Mouse (Mus musculus) hindbrain, embryonic 13.5 days (tissue): ENCODE results near the gene Kansl1. TPM values are rescaled to one million over a fixed set of nuclear protein-coding genes. Genes with fewer than 3 reads are reported as not detected.

Source experiments
- ATAC-seq: fragments of 200-750 bp; cut with Nextera tagmentation; 2 replicates; pipeline ENCODE4 v1.8.0; 2017; ENCODE audit warnings: moderate TSS enrichment; ENCODE audit not compliant: low FRiP score
- H3K27ac ChIP-seq: fragments of 300-500 bp; sonication (generic); 2 replicates; pipeline ENCODE4 v1.5.1; 2015; ENCODE audit warnings: inconsistent platforms, mild to moderate bottlenecking, moderate library complexity
- H3K27me3 ChIP-seq: fragments of 300-500 bp; sonication (generic); 2 replicates; pipeline ENCODE4 v1.6.1; 2015; ENCODE audit warnings: mild to moderate bottlenecking, inconsistent platforms
- H3K36me3 ChIP-seq: fragments of 300-500 bp; sonication (generic); 2 replicates; pipeline ENCODE4 v1.6.1; 2015; ENCODE audit warnings: mild to moderate bottlenecking, inconsistent platforms
- H3K4me1 ChIP-seq: fragments of 300-500 bp; sonication (generic); replicated peaks from 2 replicates; pipeline ENCODE4 v1.6.1; 2015; ENCODE audit warnings: inconsistent platforms
- H3K4me2 ChIP-seq: fragments of 300-500 bp; sonication (generic); 2 replicates; pipeline ENCODE4 v1.6.1; 2015; ENCODE audit warnings: inconsistent platforms, mild to moderate bottlenecking, moderate library complexity
- H3K4me3 ChIP-seq: fragments of 300-500 bp; sonication (generic); 2 replicates; pipeline ENCODE4 v1.5.1; 2015; ENCODE audit warnings: mild to moderate bottlenecking, inconsistent platforms
- H3K9ac ChIP-seq: fragments of 300-500 bp; sonication (generic); 2 replicates; pipeline ENCODE4 v1.6.1; 2015; ENCODE audit warnings: mild to moderate bottlenecking, inconsistent platforms
- H3K9me3 ChIP-seq: fragments of 300-500 bp; sonication (generic); 2 replicates; pipeline ENCODE4 v1.6.1; 2016; ENCODE audit warnings: inconsistent platforms
- WGBS: fragments of 180-500 bp; shearing (Covaris S2); methylation state at CpG from one replicate; pipeline ENCODE4 v1.1.7; 2015; 5-methylcytosine and 5-hydroxymethylcytosine counted together
- polyA plus RNA-seq: library from polyadenylated mRNA; unstranded; fragments of >200 nt; fragmentation: Nextera tagmentation; extraction: Ambion mirVana; gene quantifications from 2 replicates; pipeline ENCODE4 v1.2.1, GENCODE M21; 2015

Gene Kansl1
- polyA plus RNA-seq, 1 experiment from 2014 or later, result 27.9 TPM

DNA sequence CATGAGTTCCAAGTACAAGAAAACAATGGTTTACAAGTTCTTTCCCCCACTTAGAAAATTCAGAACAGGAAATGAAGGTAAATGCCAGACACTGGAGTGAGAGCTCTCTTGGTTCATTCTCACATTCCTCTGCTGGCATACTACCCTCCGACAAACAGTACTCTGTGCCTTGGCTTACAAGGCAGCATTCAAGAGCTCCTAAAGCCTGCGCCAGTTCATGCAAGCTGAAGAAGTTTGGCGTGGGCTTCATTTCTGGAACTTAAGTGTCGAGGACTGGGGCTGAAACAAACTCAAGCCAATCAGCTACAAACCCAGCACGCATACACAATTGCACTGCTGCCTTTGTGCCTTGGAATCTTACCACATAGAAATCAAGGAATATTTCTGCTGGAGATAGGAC is 136.6 kb downstream of the Kansl1 start:
- H3K36me3 ChIP-seq, result peaks cover 88% of the 10 kb centered on the region
- H3K9me3 ChIP-seq, result no peaks in the 10 kb centered on the region
- no peak overlapping the region for H3K4me2 ChIP-seq
- H3K4me3 ChIP-seq, result no peak overlapping the region
- no peaks in the 10 kb centered on the region for H3K27me3 ChIP-seq
- 94% methylated on average over 5 of the region's 5 CpGs for WGBS
- H3K4me1 ChIP-seq, result no peaks in the 10 kb centered on the region
- no peak overlapping the region for H3K9ac ChIP-seq
- H3K27ac ChIP-seq, result 0 out of 2 replicates have a peak overlapping the region, but pooled peaks have one; percentile 0
- ATAC-seq, result no peak

DNA sequence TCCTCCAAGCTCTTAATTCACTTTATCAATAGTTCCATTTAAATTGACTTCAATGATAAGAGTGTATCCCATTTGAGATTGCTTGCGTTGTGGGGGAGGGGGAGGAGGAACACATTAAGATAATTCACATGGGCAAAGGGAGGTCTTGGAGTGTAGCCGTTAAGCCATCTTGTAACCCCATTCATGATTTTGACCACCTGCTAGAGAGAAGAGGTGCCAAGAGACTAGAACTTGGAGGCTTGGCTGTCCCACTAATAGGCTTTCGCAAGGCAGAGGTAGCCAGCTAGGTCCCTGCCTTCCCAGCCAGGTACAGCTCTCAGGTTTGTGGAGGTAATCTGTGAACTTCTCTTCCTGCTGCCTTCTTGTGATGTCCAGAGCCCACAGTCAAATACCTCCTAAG is 137.5 kb downstream of the Kansl1 start:
- Histone ChIP-seq H3K9ac (no peak overlapping the region), H3K36me3 (peaks cover 84% of the 10 kb centered on the region), H3K4me2 (no peak overlapping the region), H3K4me3 (no peak overlapping the region), H3K9me3 (no peaks in the 10 kb centered on the region), H3K27me3 (no peaks in the 10 kb centered on the region), H3K27ac (0 out of 2 replicates have a peak overlapping the region, but pooled peaks have one; percentile 35), H3K4me1 (no peaks in the 10 kb centered on the region)
- 82% methylated on average over 3 of the region's 3 CpGs for WGBS
- ATAC-seq, result no peak

DNA sequence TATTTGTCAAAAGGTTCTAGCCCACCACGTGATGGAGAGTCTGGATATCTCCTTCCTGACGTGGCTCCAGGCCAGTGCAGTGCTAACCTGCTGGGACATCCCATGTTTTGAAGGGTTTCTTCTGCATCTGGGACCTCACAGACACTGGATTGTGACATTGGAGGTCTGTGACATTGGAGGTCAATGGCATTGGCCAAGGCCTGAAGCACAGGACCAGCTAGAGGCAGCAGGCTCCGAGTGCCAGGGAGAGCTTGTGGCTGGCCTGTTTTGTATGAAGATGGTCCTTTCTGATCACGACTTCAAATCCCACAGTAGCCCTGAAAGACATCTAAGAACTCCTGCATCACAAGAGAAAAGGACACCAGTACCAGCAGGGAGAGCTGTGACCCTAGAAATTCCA is 138.5 kb downstream of the Kansl1 start:
- Histone ChIP-seq H3K4me2 (no peak overlapping the region), H3K4me3 (no peak overlapping the region), H3K9ac (no peak overlapping the region), H3K4me1 (no peaks in the 10 kb centered on the region), H3K27me3 (no peaks in the 10 kb centered on the region), H3K9me3 (no peaks in the 10 kb centered on the region), H3K27ac (0 out of 2 replicates have a peak overlapping the region, but pooled peaks have one; percentile 8), H3K36me3 (peaks cover 83% of the 10 kb centered on the region)
- 90% methylated on average over 4 of the region's 4 CpGs for WGBS
- no peak for ATAC-seq

DNA sequence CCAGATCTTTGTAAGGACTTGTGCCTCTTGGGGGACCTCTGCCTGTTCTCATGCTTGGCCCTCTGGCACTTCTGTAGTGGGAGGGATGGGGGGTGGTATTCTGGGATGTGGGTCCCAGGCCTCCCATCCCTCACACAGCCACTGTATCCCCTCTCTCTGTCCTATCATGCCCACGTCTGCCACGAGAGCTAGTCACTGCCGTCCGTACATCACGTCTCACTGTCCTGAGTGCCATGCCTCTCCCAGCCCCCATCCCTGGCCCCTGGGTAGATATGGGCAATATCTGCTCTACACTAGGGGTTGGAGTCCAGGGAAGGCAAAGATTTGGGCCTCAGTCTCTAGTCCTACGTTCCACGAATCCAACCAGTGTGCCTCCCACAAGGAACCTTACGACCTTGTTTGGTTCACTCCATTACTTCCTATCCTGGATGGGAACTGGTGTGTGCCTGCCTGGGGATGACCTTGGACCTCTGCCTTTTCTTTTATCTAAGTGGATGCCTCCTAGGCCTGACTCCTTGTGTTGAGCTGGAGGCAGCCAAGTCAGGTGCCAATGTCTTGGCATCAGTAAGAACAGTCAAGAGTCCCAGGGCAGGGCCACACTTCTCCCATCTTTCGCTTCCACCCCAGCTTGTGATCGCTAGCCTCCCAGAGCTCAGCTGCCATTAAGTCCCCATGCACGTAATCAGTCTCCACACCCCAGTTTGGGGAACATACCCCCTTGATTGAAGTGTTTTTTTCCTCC is 139.3 kb downstream of the Kansl1 start:
- 0 out of 2 replicates have a peak overlapping the region, but pooled peaks have one; percentile 40 for H3K27ac ChIP-seq
- no peak overlapping the region for H3K4me2 ChIP-seq
- H3K4me1 ChIP-seq, result no peaks in the 10 kb centered on the region
- H3K27me3 ChIP-seq, result no peaks in the 10 kb centered on the region
- no peak overlapping the region for H3K4me3 ChIP-seq
- H3K36me3 ChIP-seq, result peaks cover 81% of the 10 kb centered on the region
- no peak for ATAC-seq
- no peak overlapping the region for H3K9ac ChIP-seq
- no peaks in the 10 kb centered on the region for H3K9me3 ChIP-seq
- 85% methylated on average over 11 of the region's 11 CpGs for WGBS

DNA sequence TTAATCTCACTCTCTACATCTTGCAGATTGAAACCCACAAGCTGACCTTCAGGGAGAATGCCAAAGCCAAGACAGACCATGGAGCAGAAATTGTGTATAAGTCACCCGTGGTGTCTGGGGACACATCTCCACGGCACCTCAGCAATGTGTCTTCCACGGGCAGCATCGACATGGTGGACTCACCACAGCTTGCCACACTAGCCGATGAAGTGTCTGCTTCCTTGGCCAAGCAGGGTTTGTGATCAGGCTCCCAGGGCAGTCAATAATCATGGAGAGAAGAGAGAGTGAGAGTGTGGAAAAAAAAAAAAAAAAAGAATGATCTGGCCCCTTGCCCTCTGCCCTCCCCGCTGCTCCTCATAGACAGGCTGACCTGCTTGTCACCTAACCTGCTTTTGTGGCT is 140.7 kb downstream of the Kansl1 start:
- 85% methylated on average over 6 of the region's 6 CpGs for WGBS
- Histone ChIP-seq H3K4me3 (no peak overlapping the region), H3K9me3 (no peaks in the 10 kb centered on the region), H3K27me3 (no peaks in the 10 kb centered on the region), H3K36me3 (peaks cover 76% of the 10 kb centered on the region), H3K4me1 (no peaks in the 10 kb centered on the region), H3K4me2 (no peak overlapping the region), H3K27ac (no peak overlapping the region; the same call in 1 of the 2 replicates), H3K9ac (no peak overlapping the region)
- no peak for ATAC-seq

DNA sequence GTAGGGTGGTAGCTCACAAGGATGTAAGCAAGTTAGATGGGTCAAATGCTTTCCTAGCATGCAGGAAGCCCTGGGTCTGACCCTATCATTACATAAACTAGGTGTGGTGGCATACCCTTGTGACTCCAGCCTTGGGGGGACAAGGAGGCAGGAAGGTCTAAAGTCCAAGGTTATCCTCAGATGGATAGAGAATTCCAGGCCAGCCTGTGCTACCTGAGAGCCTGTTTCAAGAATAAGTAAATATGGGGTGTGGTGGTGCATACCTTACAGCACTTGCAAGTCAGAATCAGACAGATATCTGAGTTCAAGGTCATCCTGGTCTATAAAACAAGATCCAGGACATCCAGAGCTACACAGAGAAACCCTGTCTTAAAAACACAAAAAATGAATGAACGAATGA is 141.2 kb downstream of the Kansl1 start:
- no peaks in the 10 kb centered on the region for H3K27me3 ChIP-seq
- no peaks in the 10 kb centered on the region for H3K4me1 ChIP-seq
- WGBS, result 100% methylated on average over 1 of the region's 1 CpGs
- no peak overlapping the region for H3K27ac ChIP-seq
- H3K9me3 ChIP-seq, result no peaks in the 10 kb centered on the region
- ATAC-seq, result no peak
- H3K4me2 ChIP-seq, result no peak overlapping the region
- peaks cover 77% of the 10 kb centered on the region for H3K36me3 ChIP-seq
- H3K4me3 ChIP-seq, result no peak overlapping the region
- no peak overlapping the region for H3K9ac ChIP-seq

DNA sequence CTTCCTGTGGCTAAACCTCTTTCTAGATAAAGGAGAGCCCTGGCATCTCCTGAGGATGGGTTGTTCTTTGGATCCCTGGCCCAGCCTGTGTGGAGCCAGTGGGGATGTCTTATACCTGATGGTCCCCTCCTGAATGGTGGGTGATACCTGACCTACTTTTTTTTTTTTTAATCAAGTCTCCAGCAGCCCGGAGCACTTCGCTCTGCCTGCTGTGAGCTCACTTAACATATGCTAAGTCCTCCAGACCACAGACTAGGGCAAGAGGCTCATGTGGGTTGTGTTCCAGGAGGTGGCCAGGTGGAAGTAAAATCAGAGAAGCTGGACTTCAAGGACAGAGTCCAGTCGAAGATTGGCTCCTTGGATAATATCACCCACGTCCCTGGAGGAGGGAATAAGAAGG is 146.5 kb downstream of the Kansl1 start:
- no peak overlapping the region for H3K4me3 ChIP-seq
- H3K36me3 ChIP-seq, result peaks cover 48% of the 10 kb centered on the region
- no peaks in the 10 kb centered on the region for H3K27me3 ChIP-seq
- H3K9ac ChIP-seq, result no peak overlapping the region
- H3K4me2 ChIP-seq, result no peak overlapping the region
- peaks cover 23% of the 10 kb centered on the region for H3K4me1 ChIP-seq
- no peaks in the 10 kb centered on the region for H3K9me3 ChIP-seq
- 27% methylated on average over 4 of the region's 4 CpGs for WGBS
- H3K27ac ChIP-seq, result no peak overlapping the region
- ATAC-seq, result no peak

DNA sequence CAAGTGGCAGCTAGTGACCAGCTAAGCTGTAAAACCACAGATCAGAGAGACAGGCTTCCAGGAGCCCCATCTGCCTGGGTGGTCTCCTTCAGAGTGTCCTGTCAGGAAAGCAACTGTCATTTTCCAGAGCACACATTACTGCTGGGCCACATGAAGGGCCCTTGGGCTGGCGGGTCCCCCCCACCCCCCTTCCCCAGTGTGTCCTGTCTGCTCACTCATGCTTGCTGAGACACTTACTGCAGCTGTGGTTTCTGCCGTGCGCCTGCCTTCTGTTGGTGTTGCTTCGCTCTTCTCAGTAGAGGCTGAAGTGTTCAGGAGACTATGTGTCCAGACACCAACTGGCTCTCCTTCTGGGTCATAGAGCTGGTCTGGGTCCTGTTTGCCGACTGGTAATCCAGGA is 148.2 kb downstream of the Kansl1 start:
- no peak for ATAC-seq
- Histone ChIP-seq H3K9ac (0 out of 2 replicates have a peak overlapping the region, but pooled peaks have one; percentile 5), H3K9me3 (no peaks in the 10 kb centered on the region), H3K27ac (no peak overlapping the region), H3K4me3 (no peak overlapping the region), H3K36me3 (peaks cover 48% of the 10 kb centered on the region), H3K4me2 (no peak overlapping the region), H3K4me1 (peaks cover 23% of the 10 kb centered on the region), H3K27me3 (no peaks in the 10 kb centered on the region)
- WGBS, result 57% methylated on average over 5 of the region's 5 CpGs

DNA sequence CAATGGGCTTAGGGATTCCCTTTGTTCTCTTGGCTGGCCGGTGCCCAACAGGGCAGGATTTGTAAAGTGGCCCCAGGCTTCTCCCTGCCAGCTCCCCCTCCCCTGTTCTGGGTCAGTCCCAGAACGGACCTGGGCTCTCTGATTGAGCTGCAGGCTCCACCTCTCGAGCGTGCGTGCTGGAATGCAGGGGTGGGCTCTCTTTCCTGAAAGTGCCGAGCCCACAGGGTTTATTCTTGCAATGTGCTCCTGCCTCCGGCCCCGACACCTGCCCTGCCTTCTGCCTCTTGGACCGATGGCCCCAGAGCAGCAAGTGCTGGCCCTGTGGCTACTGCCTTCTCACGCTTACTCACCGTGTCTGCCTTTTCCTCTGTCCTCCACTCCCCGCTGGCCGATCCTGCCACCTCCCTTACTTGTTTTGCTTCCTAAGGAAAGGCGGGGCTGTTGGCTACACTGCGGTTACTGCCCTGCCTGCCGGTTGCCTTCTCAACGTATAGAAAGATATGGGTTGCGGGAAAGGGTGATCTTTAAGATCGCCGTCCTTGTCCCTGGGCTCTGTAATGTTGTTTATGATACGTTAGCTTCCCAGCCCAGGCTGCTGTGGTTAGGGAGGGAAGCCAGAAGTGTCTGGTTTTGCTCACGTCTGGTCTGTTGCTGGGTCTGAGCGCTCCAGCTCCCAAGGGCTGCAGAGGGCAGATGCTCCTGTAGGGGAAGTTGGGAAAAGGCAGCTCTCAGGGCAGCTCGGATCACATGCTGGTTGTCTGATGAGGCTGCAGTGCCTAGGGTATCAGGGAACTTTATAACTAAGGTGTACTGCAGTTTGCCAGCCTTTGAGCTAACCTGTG is 149.5 kb downstream of the Kansl1 start:
- H3K27me3 ChIP-seq, result no peaks in the 10 kb centered on the region
- H3K36me3 ChIP-seq, result peaks cover 38% of the 10 kb centered on the region
- peak overlapping the region; percentile 54 for H3K4me2 ChIP-seq
- H3K4me1 ChIP-seq, result peaks cover 23% of the 10 kb centered on the region
- H3K9me3 ChIP-seq, result no peaks in the 10 kb centered on the region
- peak overlapping the region; percentile 32 for H3K4me3 ChIP-seq
- 2% methylated on average over 24 of the region's 24 CpGs for WGBS
- peak overlapping the region; percentile 67 for H3K9ac ChIP-seq
- peak overlapping the region; percentile 63 for H3K27ac ChIP-seq
- peak; percentile 57 for ATAC-seq

DNA sequence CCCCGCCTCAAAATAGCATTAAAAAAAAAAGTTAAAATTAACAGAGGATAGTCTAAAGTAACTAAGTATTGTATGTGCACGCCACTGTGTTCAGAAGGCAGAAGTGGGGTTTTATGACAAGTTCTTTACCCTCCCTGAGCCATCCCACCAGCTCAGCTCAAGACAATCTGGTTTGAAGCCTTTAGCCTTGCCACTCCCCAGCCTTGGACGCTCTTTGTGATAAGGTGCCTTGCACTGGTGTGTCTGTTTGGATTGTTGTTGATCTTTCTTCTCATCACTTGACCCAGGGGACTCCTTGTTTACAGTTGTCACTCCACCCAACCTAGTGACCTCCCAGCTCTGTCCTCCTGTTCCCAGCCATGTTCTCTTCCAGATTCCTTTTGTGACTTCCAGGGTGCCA is 151.0 kb downstream of the Kansl1 start:
- no peak for ATAC-seq
- H3K27ac ChIP-seq, result no peak overlapping the region
- no peaks in the 10 kb centered on the region for H3K27me3 ChIP-seq
- H3K4me1 ChIP-seq, result peaks cover 23% of the 10 kb centered on the region
- no peak overlapping the region for H3K9ac ChIP-seq
- 85% methylated on average over 3 of the region's 3 CpGs for WGBS
- peaks cover 45% of the 10 kb centered on the region for H3K36me3 ChIP-seq
- no peaks in the 10 kb centered on the region for H3K9me3 ChIP-seq
- no peak overlapping the region for H3K4me3 ChIP-seq
- no peak overlapping the region for H3K4me2 ChIP-seq

DNA sequence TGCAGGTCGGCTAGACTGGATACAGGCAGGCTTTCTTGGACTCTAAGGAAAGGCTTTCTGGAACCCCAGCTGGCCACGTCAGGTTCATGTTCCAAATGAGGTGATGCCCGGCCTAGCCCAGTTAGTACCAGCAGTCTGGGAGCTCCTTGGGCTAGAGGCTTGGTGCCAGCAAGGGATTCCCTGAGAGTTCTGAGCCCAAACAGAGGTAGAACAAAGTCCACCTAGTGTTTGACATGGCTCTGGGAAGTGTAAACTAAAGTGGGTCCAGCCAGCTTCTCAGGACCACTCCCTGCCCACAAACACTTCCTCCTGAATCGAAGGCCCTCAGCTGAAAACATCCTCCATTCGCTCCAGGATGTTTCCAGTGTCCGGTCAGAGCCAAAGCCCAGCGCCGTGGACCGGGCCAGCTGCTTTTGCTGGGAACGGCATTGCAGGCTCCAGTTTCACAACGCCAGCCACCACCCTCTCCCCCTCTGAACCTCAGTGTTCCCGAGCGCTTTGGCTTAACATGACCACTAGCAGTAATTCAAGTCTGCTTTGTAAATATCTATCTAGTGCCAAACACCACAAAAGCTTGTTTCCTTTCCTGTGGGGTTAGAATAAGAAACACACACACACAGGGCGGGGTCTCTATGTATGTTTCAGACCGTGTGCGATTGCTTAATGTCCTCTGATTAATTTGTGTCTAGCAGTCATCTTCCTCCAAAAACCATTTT is 151.8 kb downstream of the Kansl1 start:
- no peaks in the 10 kb centered on the region for H3K27me3 ChIP-seq
- peaks cover 43% of the 10 kb centered on the region for H3K36me3 ChIP-seq
- no peak for ATAC-seq
- WGBS, result 79% methylated on average over 16 of the region's 16 CpGs
- peaks cover 23% of the 10 kb centered on the region for H3K4me1 ChIP-seq
- H3K4me2 ChIP-seq, result no peak overlapping the region
- no peak overlapping the region for H3K27ac ChIP-seq
- no peak overlapping the region for H3K4me3 ChIP-seq
- H3K9ac ChIP-seq, result no peak overlapping the region
- no peaks in the 10 kb centered on the region for H3K9me3 ChIP-seq

DNA sequence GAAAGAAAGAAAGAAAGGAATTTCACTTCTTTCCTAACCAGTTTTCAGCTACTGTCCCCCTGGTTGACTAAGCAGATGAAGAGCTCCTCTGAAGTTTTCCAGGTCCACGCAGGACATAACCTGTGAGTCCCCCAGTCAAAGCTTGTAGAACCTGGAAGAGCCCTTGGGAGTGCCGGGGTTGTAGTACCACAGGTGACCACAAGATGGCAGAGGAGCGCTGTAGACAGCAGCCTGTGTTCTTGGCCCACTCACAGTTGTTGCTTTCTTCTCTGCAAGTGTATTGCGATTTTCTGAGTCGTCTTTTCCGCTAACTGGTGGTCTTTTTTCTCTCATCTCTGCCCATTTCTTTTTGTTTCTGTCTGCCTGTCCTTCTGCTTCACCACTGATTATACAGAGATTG is 153.0 kb downstream of the Kansl1 start:
- H3K4me2 ChIP-seq, result no peak overlapping the region
- H3K4me3 ChIP-seq, result no peak overlapping the region
- no peak overlapping the region for H3K9ac ChIP-seq
- no peak overlapping the region for H3K27ac ChIP-seq
- peaks cover 44% of the 10 kb centered on the region for H3K36me3 ChIP-seq
- H3K27me3 ChIP-seq, result 0 out of 2 replicates have a peak, but pooled peaks cover 5% of the 10 kb centered on the region
- WGBS, result 8% methylated on average over 6 of the region's 6 CpGs
- H3K9me3 ChIP-seq, result no peaks in the 10 kb centered on the region
- peaks cover 23% of the 10 kb centered on the region for H3K4me1 ChIP-seq
- ATAC-seq, result no peak
